Mouse (Mus musculus): Measurements from ENCODE around the gene Zfp64. TPM values are rescaled to one million over a fixed set of nuclear protein-coding genes. Genes with fewer than 3 reads are reported as not detected.
A peak's percentile ranks its signal among the peaks of the same experiment; 100 is the strongest.

Zfp64 gene
- polyA plus RNA-seq, 1 experiment, result 18.9 TPM

GRCm38 (mm10) chr2:168979742-168980141, 24.4 kb upstream of the Zfp64 start:
- no peak for TF ChIP-seq POLR2A (IDR thresholded peaks at IDR 0.05; ENCODE audit: extremely low read depth, insufficient read depth, low read length)
- peak; percentile 20; the same call in 1 of the 2 replicates for TF ChIP-seq CTCF (IDR thresholded peaks at IDR 0.05; ENCODE audit: extremely low read depth, insufficient read depth, low read length)
- Histone ChIP-seq H3K4me1 (ENCODE audit: control insufficient read depth, insufficient read depth, low read length) (no peaks in the 10 kb centered on the region), H3K27ac (ENCODE audit: insufficient read depth, low read length) (no peak overlapping the region), H3K4me3 (ENCODE audit: insufficient read depth, low read length) (no peak overlapping the region)

DNA sequence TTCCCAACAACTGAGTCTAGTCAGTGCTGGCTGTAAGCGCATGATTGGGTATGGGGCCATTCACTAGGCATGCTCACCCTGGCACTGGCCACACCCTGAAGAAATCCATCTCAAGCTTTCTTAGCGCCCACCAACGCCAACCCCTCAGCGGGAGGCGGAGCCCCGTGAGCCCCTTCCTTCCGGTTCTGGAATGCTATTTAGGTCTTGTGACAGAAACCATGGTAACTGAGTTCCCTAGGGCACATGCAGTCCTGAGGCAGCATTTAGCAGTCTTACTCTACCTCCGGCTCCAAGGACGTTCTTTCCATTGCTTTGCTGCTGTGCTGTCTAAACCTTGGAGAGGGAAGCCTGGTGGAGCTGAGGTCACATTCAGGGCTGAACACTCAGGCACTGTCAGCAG, 22.6 kb upstream of the Zfp64 start:
- Histone ChIP-seq H3K4me1 (ENCODE audit: control insufficient read depth, insufficient read depth, low read length) (no peaks in the 10 kb centered on the region), H3K27ac (ENCODE audit: insufficient read depth, low read length) (no peak overlapping the region), H3K4me3 (ENCODE audit: insufficient read depth, low read length) (no peak overlapping the region)
- TF ChIP-seq POLR2A (IDR thresholded peaks at IDR 0.05; ENCODE audit: extremely low read depth, insufficient read depth, low read length) (no peak), CTCF (IDR thresholded peaks at IDR 0.05; ENCODE audit: extremely low read depth, insufficient read depth, low read length) (no peak)

- Histone ChIP-seq H3K4me1 (ENCODE audit: control insufficient read depth, insufficient read depth, low read length) (no peaks in the 10 kb centered on the region), H3K4me3 (ENCODE audit: insufficient read depth, low read length) (no peak overlapping the region), H3K27ac (ENCODE audit: insufficient read depth, low read length) (no peak overlapping the region)
- TF ChIP-seq POLR2A (IDR thresholded peaks at IDR 0.05; ENCODE audit: extremely low read depth, insufficient read depth, low read length), result no peak
- TF ChIP-seq CTCF (IDR thresholded peaks at IDR 0.05; ENCODE audit: extremely low read depth, insufficient read depth, low read length), result no peak
These were observed 14.7 kb upstream of the Zfp64 start for GRCm38 (mm10) chr2:168970131-168970530.

GRCm38 (mm10) chr2:168968136-168968925, 12.9 kb upstream of the Zfp64 start:
- no peak overlapping the region for H3K4me3 ChIP-seq (ENCODE audit: insufficient read depth, low read length)
- TF ChIP-seq CTCF (IDR thresholded peaks at IDR 0.05; ENCODE audit: extremely low read depth, insufficient read depth, low read length), result no peak
- no peak for TF ChIP-seq POLR2A (IDR thresholded peaks at IDR 0.05; ENCODE audit: extremely low read depth, insufficient read depth, low read length)
- H3K4me1 ChIP-seq (ENCODE audit: control insufficient read depth, insufficient read depth, low read length), result no peaks in the 10 kb centered on the region
- H3K27ac ChIP-seq (ENCODE audit: insufficient read depth, low read length), result no peak overlapping the region

DNA sequence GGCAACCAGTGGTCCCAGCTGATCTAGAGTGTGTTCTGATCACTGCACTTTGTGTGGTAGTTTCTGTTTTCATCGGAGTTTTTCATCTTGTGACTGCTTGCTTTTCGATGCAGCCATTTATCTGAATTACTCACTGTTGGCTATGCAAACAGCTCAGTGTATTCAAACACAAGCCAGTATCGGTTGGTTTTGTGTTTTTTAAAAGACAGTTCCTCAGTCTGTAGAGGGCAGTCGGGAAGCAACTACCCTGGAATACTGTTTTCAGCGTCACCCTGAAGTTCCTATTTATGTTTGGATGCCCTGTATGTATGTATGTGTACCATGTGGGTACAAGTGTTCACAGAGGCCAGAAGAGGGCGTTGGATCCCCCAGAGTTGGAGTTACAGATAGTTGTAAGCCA, 11.1 kb upstream of the Zfp64 start:
- H3K4me1 ChIP-seq (ENCODE audit: control insufficient read depth, insufficient read depth, low read length), result no peaks in the 10 kb centered on the region
- H3K27ac ChIP-seq (ENCODE audit: insufficient read depth, low read length), result no peak overlapping the region
- TF ChIP-seq CTCF (IDR thresholded peaks at IDR 0.05; ENCODE audit: extremely low read depth, insufficient read depth, low read length), result no peak
- TF ChIP-seq POLR2A (IDR thresholded peaks at IDR 0.05; ENCODE audit: extremely low read depth, insufficient read depth, low read length), result no peak
- no peak overlapping the region for H3K4me3 ChIP-seq (ENCODE audit: insufficient read depth, low read length)

GRCm38 (mm10) chr2:168964849-168965248, 9.5 kb upstream of the Zfp64 start:
- Histone ChIP-seq H3K4me1 (ENCODE audit: control insufficient read depth, insufficient read depth, low read length) (no peaks in the 10 kb centered on the region), H3K4me3 (ENCODE audit: insufficient read depth, low read length) (no peak overlapping the region), H3K27ac (ENCODE audit: insufficient read depth, low read length) (no peak overlapping the region)
- TF ChIP-seq CTCF (IDR thresholded peaks at IDR 0.05; ENCODE audit: extremely low read depth, insufficient read depth, low read length), result no peak
- TF ChIP-seq POLR2A (IDR thresholded peaks at IDR 0.05; ENCODE audit: extremely low read depth, insufficient read depth, low read length), result no peak

DNA sequence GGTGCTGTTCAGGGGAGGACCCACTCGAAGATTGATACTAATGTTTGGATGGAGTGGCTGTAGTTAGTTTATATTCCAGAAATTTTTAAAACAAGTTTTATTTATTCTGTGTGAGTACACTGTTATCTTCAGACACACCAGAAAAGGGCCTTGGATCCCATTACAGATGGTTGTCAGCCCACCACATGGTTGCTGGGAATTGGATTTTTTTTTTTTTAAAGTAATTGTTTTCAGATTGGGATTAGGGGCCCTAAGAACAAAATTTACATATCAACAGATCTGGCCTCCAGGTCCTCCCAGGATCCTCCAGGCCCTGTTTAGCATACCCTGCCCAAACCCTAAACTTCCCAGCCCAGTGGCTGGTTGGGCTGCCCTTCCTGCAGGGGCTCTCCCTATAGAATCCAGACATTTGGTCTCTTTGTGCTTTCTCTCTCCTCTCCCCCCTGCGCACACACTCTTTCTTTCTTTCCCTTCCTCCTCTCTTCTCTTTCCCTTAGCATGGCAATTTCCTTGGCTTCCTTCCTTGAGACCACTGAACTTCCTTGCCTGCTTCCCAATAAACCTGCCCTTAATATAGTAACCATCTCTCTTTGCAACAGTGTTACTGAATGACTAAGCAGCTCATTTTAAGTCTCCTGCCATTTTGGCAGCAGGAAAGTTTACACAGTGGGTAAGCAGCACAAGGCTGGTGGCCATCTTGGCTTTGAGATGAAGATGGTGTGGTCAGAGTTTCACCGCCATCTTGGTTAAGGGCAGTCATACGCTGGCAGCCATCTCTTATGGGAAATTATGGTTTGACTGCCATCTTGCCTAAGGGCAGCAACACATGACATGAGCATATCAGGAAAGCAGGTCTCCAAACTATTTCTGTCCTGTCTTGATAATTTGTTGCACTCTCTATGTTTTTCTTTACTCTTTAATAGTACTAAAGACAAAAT, 6.6 kb upstream of the Zfp64 start:
- TF ChIP-seq CTCF (IDR thresholded peaks at IDR 0.05; ENCODE audit: extremely low read depth, insufficient read depth, low read length), result no peak
- H3K27ac ChIP-seq (ENCODE audit: insufficient read depth, low read length), result no peak overlapping the region
- H3K4me1 ChIP-seq (ENCODE audit: control insufficient read depth, insufficient read depth, low read length), result no peaks in the 10 kb centered on the region
- no peak overlapping the region for H3K4me3 ChIP-seq (ENCODE audit: insufficient read depth, low read length)

DNA sequence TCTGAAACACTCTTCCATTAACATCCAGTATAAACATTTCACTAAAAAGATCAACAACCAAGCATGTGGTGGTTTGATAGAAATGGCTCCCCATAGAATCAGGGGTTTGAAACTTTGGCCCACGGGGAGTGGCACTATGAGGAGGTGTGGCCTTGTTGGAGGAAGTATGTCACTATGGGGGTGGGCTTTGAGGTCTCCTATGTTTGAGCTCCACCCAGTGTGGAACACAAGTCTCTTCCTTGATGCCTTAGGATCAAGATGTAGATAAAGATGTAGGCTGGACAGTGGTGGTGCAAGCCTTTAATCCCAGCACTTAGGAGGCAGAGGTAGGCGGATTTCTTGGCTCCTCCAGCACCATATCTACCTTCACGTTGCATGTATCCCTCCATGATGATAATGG, 5.4 kb upstream of the Zfp64 start:
- no peak for TF ChIP-seq POLR2A (IDR thresholded peaks at IDR 0.05; ENCODE audit: extremely low read depth, insufficient read depth, low read length)
- Histone ChIP-seq H3K27ac (ENCODE audit: insufficient read depth, low read length) (no peak overlapping the region), H3K4me1 (ENCODE audit: control insufficient read depth, insufficient read depth, low read length) (no peaks in the 10 kb centered on the region), H3K4me3 (ENCODE audit: insufficient read depth, low read length) (no peak overlapping the region)

DNA sequence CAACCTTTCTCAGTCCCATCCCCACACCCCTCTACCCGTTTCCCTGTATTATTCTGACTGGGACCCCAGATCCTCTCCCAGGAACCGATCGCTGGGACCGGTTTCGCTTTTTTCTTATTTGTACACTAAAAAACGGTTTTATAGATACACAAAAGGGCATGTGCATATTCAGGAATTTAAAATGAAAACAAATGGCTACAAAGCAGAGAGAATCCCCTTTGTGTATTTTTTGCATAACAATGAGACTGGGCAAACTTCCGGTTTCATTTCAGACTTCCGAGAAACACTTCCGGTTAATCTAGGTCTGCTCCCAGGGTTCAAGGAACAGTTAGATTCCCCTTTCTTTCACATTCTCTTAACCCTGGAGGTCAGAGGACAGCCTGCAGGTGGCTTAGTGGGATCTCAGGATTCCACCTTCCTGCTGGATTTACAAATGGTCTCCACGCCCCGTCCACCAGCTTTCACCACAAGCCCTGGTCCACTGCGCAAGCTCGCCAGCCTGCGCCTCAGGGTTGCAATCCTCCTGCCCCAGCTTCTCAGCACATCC, 4.0 kb upstream of the Zfp64 start:
- no peaks in the 10 kb centered on the region; the same call in 1 of the 2 replicates for H3K4me1 ChIP-seq (ENCODE audit: control insufficient read depth, insufficient read depth, low read length)
- no peak for TF ChIP-seq POLR2A (IDR thresholded peaks at IDR 0.05; ENCODE audit: extremely low read depth, insufficient read depth, low read length)
- no peak for TF ChIP-seq CTCF (IDR thresholded peaks at IDR 0.05; ENCODE audit: extremely low read depth, insufficient read depth, low read length)
- no peak overlapping the region for H3K27ac ChIP-seq (ENCODE audit: insufficient read depth, low read length)
- H3K4me3 ChIP-seq (ENCODE audit: insufficient read depth, low read length), result no peak overlapping the region
